14 mouse cellular contexts compared by ENCODE assay signal in the genomic region with DNA sequence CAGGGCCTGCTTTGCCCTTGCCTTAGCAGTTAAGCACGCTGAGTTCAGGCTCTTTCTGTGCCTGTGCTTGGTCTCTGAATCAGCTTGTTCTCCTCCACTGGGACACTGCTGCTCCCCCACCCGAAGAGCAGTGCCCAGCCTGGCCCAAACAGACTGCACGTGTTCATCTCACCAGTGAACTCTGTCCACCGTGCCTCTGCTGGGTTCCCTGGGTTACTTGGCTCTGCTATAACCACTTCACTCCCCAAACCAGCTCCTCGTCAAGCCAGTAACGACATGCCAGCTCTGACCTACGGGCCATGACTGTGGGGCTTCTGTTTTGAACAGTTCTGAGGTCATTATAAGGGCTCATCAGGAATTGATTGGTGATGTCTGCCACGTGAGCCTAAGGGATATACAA. TPM values are rescaled to one million over a fixed set of nuclear protein-coding genes. Genes with fewer than 3 reads are reported as not detected.
DNase-seq lines count a peak whose midpoint lies in the region; ATAC-seq and TF ChIP-seq lines count a peak whose summit lies in the region.
"Had no signal": no experiment of that assay in that cellular context is flagged by ENCODE, and none has a peak within 500 bp of the region (broad histone marks: within the 10 kb centered on the region; RNA-seq: fewer than 3 reads in every experiment).

No protein-coding gene starts in this region.

- H3K9ac ChIP-seq in hindbrain, embryonic 13.5 days, result peak overlapping the region; percentile 43; the same call in 1 of the 2 replicates
- H3K9ac ChIP-seq in hindbrain, embryonic 11.5 days (ENCODE audit: low read depth, low read length), result no peak overlapping the region
- no peak overlapping the region for H3K9ac ChIP-seq in midbrain, embryonic 12.5 days (replicated peaks)
- no peak overlapping the region for H3K9ac ChIP-seq in midbrain, embryonic 11.5 days (ENCODE audit: low read length)
- H3K9ac ChIP-seq: heart, embryonic 12.5 days; liver, postnatal 0 days had no signal

- no peaks in the 10 kb centered on the region for H3K9me3 ChIP-seq in hindbrain, embryonic 13.5 days
- no peaks in the 10 kb centered on the region for H3K9me3 ChIP-seq in hindbrain, embryonic 11.5 days (ENCODE audit: control insufficient read depth, low read length)
- no peaks in the 10 kb centered on the region for H3K9me3 ChIP-seq in midbrain, embryonic 12.5 days
- H3K9me3 ChIP-seq in midbrain, embryonic 11.5 days (ENCODE audit: control insufficient read depth, low read length), result no peaks in the 10 kb centered on the region
- no peaks in the 10 kb centered on the region for H3K9me3 ChIP-seq in limb, embryonic 10.5 days (replicated peaks)

- no peak for DNase-seq in hindbrain, embryonic 11.5 days (ENCODE audit: low spot score)
- no peak for DNase-seq in midbrain, embryonic 11.5 days (ENCODE audit: low spot score, missing footprints)
- DNase-seq in kidney, postnatal 36 days, result peak; percentile 75 to 90
- no peak for DNase-seq in limb, embryonic 10.5 days (ENCODE audit: low spot score)
- no peak for DNase-seq in cerebellum, postnatal 4 days (ENCODE audit: low spot score in 2 of 2)
- DNase-seq: cerebellum, adult 9-11 months; gastrocnemius, adult 2 months; liver, postnatal 0 days; thymus, postnatal 4 days had no signal

- ATAC-seq in hindbrain, embryonic 13.5 days (ENCODE audit: low FRiP score), result no peak
- no peak for ATAC-seq in hindbrain, embryonic 11.5 days (ENCODE audit: low FRiP score)
- no peak for ATAC-seq in midbrain, embryonic 12.5 days (ENCODE audit: low FRiP score, low read depth)
- no peak for ATAC-seq in midbrain, embryonic 11.5 days (ENCODE audit: low FRiP score)
- ATAC-seq: liver, postnatal 0 days had no signal

- no peak for TF ChIP-seq POLR2A in cortical plate, adult 2 months (IDR thresholded peaks at IDR 0.05; ENCODE audit: extremely low read depth, insufficient read depth, low read length)

- H3K4me2 ChIP-seq in hindbrain, embryonic 13.5 days, result no peak overlapping the region
- H3K4me2 ChIP-seq in hindbrain, embryonic 11.5 days (replicated peaks; ENCODE audit: low read depth, low read length), result no peak overlapping the region
- H3K4me2 ChIP-seq in midbrain, embryonic 12.5 days (replicated peaks), result no peak overlapping the region
- no peak overlapping the region for H3K4me2 ChIP-seq in midbrain, embryonic 11.5 days
- H3K4me2 ChIP-seq: heart, embryonic 12.5 days had no signal

- no peak overlapping the region for H3K27ac ChIP-seq in hindbrain, embryonic 13.5 days
- no peak overlapping the region for H3K27ac ChIP-seq in hindbrain, embryonic 11.5 days (ENCODE audit: low read depth, low read length)
- 0 out of 2 replicates have a peak overlapping the region, but pooled peaks have one; percentile 26 for H3K27ac ChIP-seq in midbrain, embryonic 12.5 days (replicated peaks)
- H3K27ac ChIP-seq in midbrain, embryonic 11.5 days (ENCODE audit: low read depth, low read length), result no peak overlapping the region
- H3K27ac ChIP-seq in cortical plate, adult 2 months (ENCODE audit: insufficient read depth, low read length), result 0 out of 2 replicates have a peak overlapping the region, but pooled peaks have one; percentile 47
- no peak overlapping the region for H3K27ac ChIP-seq in limb, embryonic 10.5 days
- H3K27ac ChIP-seq: forebrain, embryonic 10.5 days; gastrocnemius, adult 2 months had no signal

- 67% methylated on average over 8 of the region's 8 CpGs for WGBS in hindbrain, embryonic 13.5 days
- 62% methylated on average over 8 of the region's 8 CpGs for WGBS in hindbrain, embryonic 11.5 days
- 63% methylated on average over 8 of the region's 8 CpGs for WGBS in midbrain, embryonic 12.5 days
- WGBS in midbrain, embryonic 11.5 days, result 71% methylated on average over 8 of the region's 8 CpGs
- 61% methylated on average over 8 of the region's 8 CpGs for WGBS in limb, embryonic 10.5 days

- peaks cover 23% of the 10 kb centered on the region for H3K4me1 ChIP-seq in hindbrain, embryonic 13.5 days (replicated peaks)
- no peaks in the 10 kb centered on the region; the same call in 1 of the 2 replicates for H3K4me1 ChIP-seq in hindbrain, embryonic 11.5 days (replicated peaks; ENCODE audit: control insufficient read depth, insufficient read depth, low read length)
- H3K4me1 ChIP-seq in midbrain, embryonic 12.5 days, result peaks cover 9% of the 10 kb centered on the region; the same call in 1 of the 2 replicates
- peaks cover 3% of the 10 kb centered on the region; the same call in 1 of the 2 replicates for H3K4me1 ChIP-seq in midbrain, embryonic 11.5 days (ENCODE audit: control insufficient read depth, insufficient read depth, low read length)
- no peaks in the 10 kb centered on the region; the same call in 1 of the 2 replicates for H3K4me1 ChIP-seq in cortical plate, adult 2 months (ENCODE audit: control insufficient read depth, insufficient read depth, low read length)
- H3K4me1 ChIP-seq in limb, embryonic 10.5 days, result peaks cover 23% of the 10 kb centered on the region

- peaks cover 24% of the 10 kb centered on the region; the same call in 1 of the 2 replicates for H3K27me3 ChIP-seq in hindbrain, embryonic 13.5 days
- H3K27me3 ChIP-seq in hindbrain, embryonic 11.5 days (ENCODE audit: control insufficient read depth, insufficient read depth, low read length), result no peaks in the 10 kb centered on the region
- H3K27me3 ChIP-seq in midbrain, embryonic 12.5 days, result peaks cover 17% of the 10 kb centered on the region; the same call in 1 of the 2 replicates
- H3K27me3 ChIP-seq in midbrain, embryonic 11.5 days (ENCODE audit: control insufficient read depth, insufficient read depth, low read length), result no peaks in the 10 kb centered on the region
- H3K27me3 ChIP-seq in limb, embryonic 10.5 days (ENCODE audit: low read depth, poor library complexity, severe bottlenecking), result peaks cover 19% of the 10 kb centered on the region

- no peaks in the 10 kb centered on the region for H3K36me3 ChIP-seq in hindbrain, embryonic 13.5 days
- no peaks in the 10 kb centered on the region for H3K36me3 ChIP-seq in hindbrain, embryonic 11.5 days (ENCODE audit: control insufficient read depth, insufficient read depth, low read length)
- no peaks in the 10 kb centered on the region for H3K36me3 ChIP-seq in midbrain, embryonic 12.5 days
- no peaks in the 10 kb centered on the region for H3K36me3 ChIP-seq in midbrain, embryonic 11.5 days (ENCODE audit: control insufficient read depth, insufficient read depth, low read length)
- H3K36me3 ChIP-seq in limb, embryonic 10.5 days, result no peaks in the 10 kb centered on the region
- H3K36me3 ChIP-seq: forebrain, embryonic 10.5 days; heart, embryonic 12.5 days had no signal

- no peak for TF ChIP-seq CTCF in cortical plate, adult 2 months (IDR thresholded peaks at IDR 0.05; ENCODE audit: extremely low read depth, insufficient read depth, low read length)

- H3K4me3 ChIP-seq in hindbrain, embryonic 13.5 days, result no peak overlapping the region
- no peak overlapping the region for H3K4me3 ChIP-seq in hindbrain, embryonic 11.5 days (ENCODE audit: low read depth, low read length)
- no peak overlapping the region for H3K4me3 ChIP-seq in midbrain, embryonic 12.5 days
- H3K4me3 ChIP-seq in midbrain, embryonic 11.5 days (ENCODE audit: low read depth, low read length), result no peak overlapping the region
- H3K4me3 ChIP-seq in cortical plate, adult 2 months (ENCODE audit: insufficient read depth, low read length), result no peak overlapping the region
- no peak overlapping the region for H3K4me3 ChIP-seq in limb, embryonic 10.5 days
- H3K4me3 ChIP-seq: forebrain, embryonic 10.5 days; gastrocnemius, adult 2 months; heart, embryonic 12.5 days had no signal

RNA-seq across cellular contexts. Expression of a gene that starts 4.8 kb away (rescaled TPM):
- polyA plus RNA-seq in hindbrain, embryonic 13.5 days (2015; fragmentation: Nextera tagmentation; extraction: Ambion mirVana), result 0.47 and 0.61 TPM in 2 replicates
- 0.29 and 0.46 TPM in 2 replicates for polyA plus RNA-seq in hindbrain, embryonic 11.5 days (2014; fragmentation: Nextera tagmentation; extraction: Ambion mirVana)
- polyA plus RNA-seq in midbrain, embryonic 12.5 days (2016; fragmentation: Nextera tagmentation; extraction: Ambion mirVana), result 0.28 and 0.41 TPM in 2 replicates
- polyA plus RNA-seq in midbrain, embryonic 11.5 days (2014; fragmentation: Nextera tagmentation; extraction: Ambion mirVana), result 0.10 and 0.17 TPM in 2 replicates
- polyA plus RNA-seq in cortical plate, adult 2 months (2012; rRNA removed), result 4.8 and 5.4 TPM in 2 replicates
- 0.11 and 0.19 TPM in 2 replicates for polyA plus RNA-seq in limb, embryonic 10.5 days (2016; fragmentation: Nextera tagmentation; extraction: Ambion mirVana)

Comparison
In these comparisons a context has a peak if more than half of its experiments do, and no peak if none do; other contexts are left out.
1. H3K27ac ChIP-seq: peak in midbrain, embryonic 12.5 days (single experiment) and cortical plate, adult 2 months (single experiment); none in hindbrain, embryonic 13.5 days (single experiment), hindbrain, embryonic 11.5 days (single experiment), midbrain, embryonic 11.5 days (single experiment) and limb, embryonic 10.5 days (single experiment).
2. DNase-seq: peak in kidney, postnatal 36 days (2 of 2); none in hindbrain, embryonic 11.5 days (single experiment), midbrain, embryonic 11.5 days (single experiment), limb, embryonic 10.5 days (single experiment) and cerebellum, postnatal 4 days (0 of 2).